Mouse (Mus musculus): ENCODE data around the gene Fuom. TPM values are rescaled to one million over a fixed set of nuclear protein-coding genes. Genes with fewer than 3 reads are reported as not detected.
A peak's percentile ranks its signal among the peaks of the same experiment; 100 is the strongest.
"Not testable (repeated sequence)": the region's sequence is repeated elsewhere in the genome, so short reads cannot be mapped to it uniquely, and the experiment has no call there.

Gene Fuom
- total RNA-seq (2021) = 10 to 100 TPM; 35.2 to 52.0 TPM
- long read RNA-seq, experiment 1, transcript Fuom-201 (6 exons, 685 nt) = major isoform, 28 of 45 reads
- long read RNA-seq, experiment 1, partial matches to known transcripts = 3 of 45 reads
- long read RNA-seq, experiment 1, other reads (novel, unspliced or antisense) = 6 of 45 reads
- long read RNA-seq, experiment 2, transcript Fuom-201 (6 exons, 685 nt) = major isoform, 36 of 50 reads
- long read RNA-seq, experiment 2, partial matches to known transcripts = 3 of 50 reads
- long read RNA-seq, experiment 2, other reads (novel, unspliced or antisense) = 7 of 50 reads

DNA sequence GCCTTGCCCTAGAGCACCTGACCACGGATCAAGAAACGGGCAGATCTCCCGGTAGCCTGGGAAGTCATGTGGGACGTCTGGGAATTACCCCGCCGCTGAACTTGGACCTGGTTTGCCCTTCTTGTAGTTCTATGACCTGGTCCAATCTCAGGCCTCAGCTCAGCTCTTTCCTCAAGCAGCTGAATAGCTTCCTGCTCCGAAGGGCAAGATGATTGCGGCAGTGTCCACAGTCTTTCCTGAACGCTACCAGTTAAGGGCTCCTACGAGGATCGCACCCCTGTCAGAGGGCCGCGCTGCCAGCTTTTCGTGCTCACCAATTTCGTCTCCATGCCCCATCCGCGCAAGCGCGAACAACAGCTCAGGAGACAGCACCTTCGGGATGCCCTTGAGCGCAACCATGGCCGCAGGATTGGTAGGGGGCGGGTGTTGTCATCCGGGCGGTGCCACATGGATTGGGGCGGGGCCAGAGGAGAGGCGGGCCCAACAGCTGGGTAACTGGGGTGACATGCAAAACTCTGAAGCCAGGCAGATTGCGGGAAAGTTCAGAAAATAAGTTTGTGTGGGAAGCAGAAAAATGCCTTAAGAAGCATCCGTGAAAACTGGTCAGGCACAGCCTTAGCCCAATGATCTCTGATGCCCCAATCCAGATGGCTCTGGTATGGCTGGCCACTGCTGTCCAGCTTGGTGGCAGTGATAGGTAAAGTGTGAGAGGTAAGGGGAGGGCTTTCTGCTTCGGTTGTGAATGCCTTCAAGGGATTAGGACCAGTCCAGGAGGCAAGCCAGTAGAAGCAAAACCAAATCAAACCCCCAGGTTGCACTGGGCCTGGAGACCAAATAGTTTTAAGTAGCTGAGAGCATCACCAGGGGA is at the start of gene Fuom:
Gene Fuom, minus strand, starts transcription at position 449 of the 868 bp plus-strand sequence.
- peak; percentile 92 for DNase-seq
- peak within 1 kb of the TSS; percentile 94 for H3K27ac ChIP-seq
- intact Hi-C loops (cut with DNase I) = loop anchor here (1.0 kb wide), 1 partner anchor 14 kb away; the partner anchor contains the start of gene Echs1
- TF ChIP-seq CTCF (IDR thresholded peaks at IDR 0.05) = no peak; the same call in 1 of the 2 replicates
- peak within 1 kb of the TSS; percentile 84 for H3K4me3 ChIP-seq

- DNase-seq = no peak
- peak; percentile 47 for TF ChIP-seq CTCF (IDR thresholded peaks at IDR 0.05)
- H3K4me3 ChIP-seq = no peak overlapping the region
- intact Hi-C loops (cut with DNase I) = loop anchor here (10.0 kb wide), 1 partner anchor 170 kb away; the partner anchor contains the start of gene 6430531B16Rik
- H3K27ac ChIP-seq = no peak overlapping the region
Measured at GRCm38 (mm10) chr7:140144550-140144949, 42.3 kb upstream of the Fuom start.

DNA sequence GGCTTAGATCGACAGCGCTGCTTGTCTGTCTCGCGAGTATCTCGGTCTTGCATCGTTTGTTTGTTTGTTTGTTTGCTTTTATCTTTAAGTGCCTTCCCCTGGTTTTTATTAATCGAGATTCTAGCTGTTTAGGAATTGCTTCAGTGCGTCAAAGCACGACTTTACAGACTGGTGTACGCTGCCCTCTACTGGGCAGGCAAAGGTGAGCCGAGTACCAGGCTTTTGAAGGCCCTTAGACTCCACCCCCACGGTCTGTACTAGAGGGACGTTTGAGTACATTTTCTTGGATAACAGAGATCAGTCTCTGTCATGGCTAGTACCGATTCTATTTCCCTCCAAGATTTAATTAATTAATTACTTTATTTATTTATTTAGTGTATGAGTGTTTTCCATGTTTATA is 39.1 kb upstream of the Fuom start:
- intact Hi-C loops (cut with DNase I) = loop anchor here (1.0 to 10.0 kb wide), 2 partner anchors 63 to 167 kb away; partner anchors contain the start of gene 6430531B16Rik
- peak; percentile 77 for DNase-seq
- TF ChIP-seq CTCF (IDR thresholded peaks at IDR 0.05) = peak; percentile 95
- Histone ChIP-seq H3K4me3 (no peak overlapping the region), H3K27ac (no peak overlapping the region)

- Histone ChIP-seq H3K27ac (peak overlapping the region; percentile 98), H3K4me3 (peak overlapping the region; percentile 97)
- intact Hi-C loops (cut with DNase I) = no loop called here
- no peak for DNase-seq
- no peak for TF ChIP-seq CTCF (IDR thresholded peaks at IDR 0.05)
Measured at GRCm38 (mm10) chr7:140138021-140138310, 35.7 kb upstream of the Fuom start.

- intact Hi-C loops (cut with DNase I) = no loop called here
- H3K27ac ChIP-seq = peak within 1 kb of the TSS; percentile 98
- peak within 1 kb of the TSS; percentile 97 for H3K4me3 ChIP-seq
- DNase-seq = peak; percentile 98
- no peak for TF ChIP-seq CTCF (IDR thresholded peaks at IDR 0.05)
Measured at GRCm38 (mm10) chr7:140137135-140138020, 35.1 kb upstream of the Fuom start, which contains the start of gene Mtg1. TSS of gene Mtg1 (plus strand) at chr7:140137564.

DNA sequence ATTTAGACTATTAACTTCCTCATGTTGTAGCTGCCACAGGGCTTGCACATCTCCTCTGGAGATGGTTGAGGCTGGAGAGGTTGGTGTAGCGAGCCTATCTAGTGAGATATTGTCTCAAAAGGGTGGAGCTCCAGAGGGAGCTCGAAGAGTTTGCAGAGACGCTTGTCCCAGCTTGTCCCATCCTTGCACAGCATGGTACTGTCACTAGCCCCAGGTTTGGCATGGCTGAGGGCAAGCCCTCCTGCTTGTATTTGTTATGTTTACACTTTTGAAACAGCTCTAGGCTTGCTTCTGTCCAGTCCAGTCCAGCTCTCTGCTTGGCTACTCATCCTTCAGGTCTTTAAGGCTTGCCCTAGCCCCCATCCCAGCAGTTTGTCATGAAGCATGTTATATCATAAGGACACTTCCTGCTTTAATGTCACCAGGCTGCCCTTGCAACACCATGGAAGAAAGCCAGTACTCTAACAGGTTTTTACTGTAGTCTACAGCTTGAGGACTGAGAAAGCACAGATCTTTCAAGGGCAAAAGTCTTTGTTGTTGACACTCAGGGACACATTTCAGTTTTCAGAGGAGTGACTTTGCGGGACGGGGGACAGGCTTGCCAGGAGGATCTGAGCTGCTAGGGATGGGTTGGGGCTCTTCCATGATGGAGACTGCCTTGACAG is 33.0 kb upstream of the Fuom start:
- no peak overlapping the region for H3K4me3 ChIP-seq
- intact Hi-C loops (cut with DNase I) = no loop called here
- DNase-seq = no peak
- no peak for TF ChIP-seq CTCF (IDR thresholded peaks at IDR 0.05)
- H3K27ac ChIP-seq = no peak overlapping the region

- DNase-seq; H3K4me3 ChIP-seq; H3K27ac ChIP-seq; intact Hi-C loops (cut with DNase I): not testable (repeated sequence)
Measured at GRCm38 (mm10) chr7:140134033-140134432, 31.8 kb upstream of the Fuom start.

- H3K27ac ChIP-seq; DNase-seq; H3K4me3 ChIP-seq; intact Hi-C loops (cut with DNase I): not testable (repeated sequence)
Measured at GRCm38 (mm10) chr7:140132184-140132583, 29.9 kb upstream of the Fuom start.

GRCm38 (mm10) chr7:140127911-140128310 is 25.7 kb upstream of the Fuom start:
- no peak overlapping the region for H3K4me3 ChIP-seq
- DNase-seq = no peak
- H3K27ac ChIP-seq = no peak overlapping the region
- intact Hi-C loops (cut with DNase I) = loop anchor here (10.0 kb wide), 1 partner anchor 1203 kb away; no protein-coding TSS in a partner anchor
- TF ChIP-seq CTCF (IDR thresholded peaks at IDR 0.05) = no peak

DNA sequence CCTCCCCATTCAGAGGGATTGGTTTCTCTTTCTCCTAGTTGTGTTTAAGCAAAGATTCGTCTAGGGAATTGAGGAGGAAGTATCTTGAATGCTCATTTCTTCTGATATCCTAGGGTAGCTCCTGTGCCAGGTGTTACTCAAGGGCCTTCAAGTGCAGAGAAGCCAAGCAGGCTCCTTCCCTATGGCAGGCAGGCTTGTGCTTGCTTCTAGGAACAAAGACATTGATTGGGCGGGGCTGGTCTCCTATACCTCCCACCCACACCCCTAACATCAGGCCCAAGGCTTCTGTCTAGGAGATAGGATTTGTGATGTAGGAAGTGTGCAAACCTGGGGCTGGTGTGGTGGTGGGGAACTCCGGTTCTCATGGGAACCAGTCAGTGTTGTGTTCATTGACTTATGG is 24.7 kb upstream of the Fuom start:
- peak overlapping the region; percentile 9; the same call in 1 of the 2 replicates for H3K4me3 ChIP-seq
- intact Hi-C loops (cut with DNase I) = loop anchor here (10.0 kb wide), 1 partner anchor 1202 kb away; no protein-coding TSS in a partner anchor
- DNase-seq = no peak
- no peak for TF ChIP-seq CTCF (IDR thresholded peaks at IDR 0.05)
- H3K27ac ChIP-seq = peak overlapping the region; percentile 16; the same call in 1 of the 2 replicates

GRCm38 (mm10) chr7:140126022-140126350 is 23.7 kb upstream of the Fuom start:
- no peak for DNase-seq
- H3K27ac ChIP-seq = peak overlapping the region; percentile 92
- H3K4me3 ChIP-seq = peak overlapping the region; percentile 95
- intact Hi-C loops (cut with DNase I) = loop anchor here (10.0 kb wide), 1 partner anchor 1201 kb away; no protein-coding TSS in a partner anchor
- no peak for TF ChIP-seq CTCF (IDR thresholded peaks at IDR 0.05)
